9 mouse cellular contexts compared by ENCODE assay signal in the genomic region with DNA sequence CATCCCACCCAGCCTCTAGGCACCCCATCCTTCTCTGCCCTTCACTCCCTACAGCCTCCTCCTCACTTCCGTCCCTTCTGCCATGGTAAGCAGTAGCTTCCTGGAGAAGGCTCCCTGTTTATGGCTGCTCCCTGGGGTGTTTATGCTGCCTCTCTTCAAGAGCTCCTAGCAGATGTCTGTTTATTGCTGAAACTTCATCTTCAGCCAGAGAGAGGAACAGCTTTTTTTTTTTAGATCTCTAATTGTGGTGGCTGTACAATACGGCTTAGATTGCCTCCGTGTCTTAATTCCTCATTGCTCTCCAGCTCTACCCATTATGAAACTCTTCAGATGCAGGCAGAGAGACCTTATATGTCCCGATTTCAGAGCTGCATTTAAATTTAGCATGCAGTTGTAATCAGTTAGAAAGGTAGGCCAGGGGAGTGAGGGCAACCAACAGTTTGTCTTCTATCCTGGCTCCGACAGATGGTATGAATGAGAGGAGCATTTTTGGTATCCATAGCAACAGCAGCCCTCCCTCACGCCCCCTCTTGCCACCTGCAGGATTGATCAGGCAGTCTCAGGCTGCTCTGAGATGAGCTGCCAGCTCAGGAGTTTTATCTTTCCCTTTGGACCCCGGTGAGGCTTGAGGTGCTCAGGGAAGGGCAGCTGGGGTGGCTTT. TPM values are rescaled to one million over a fixed set of nuclear protein-coding genes. Genes with fewer than 3 reads are reported as not detected.
A peak's percentile ranks its signal among the peaks of the same experiment; 100 is the strongest.
DNase-seq lines count a peak whose midpoint lies in the region; ATAC-seq and TF ChIP-seq lines count a peak whose summit lies in the region.
"Had no signal": no experiment of that assay in that cellular context is flagged by ENCODE, and none has a peak within 500 bp of the region (broad histone marks: within the 10 kb centered on the region; RNA-seq: fewer than 3 reads in every experiment).

No protein-coding gene starts in this region.

- intact Hi-C loops in heart, adult 2 months (cut with DNase I): loop anchor here (2.0 kb wide), 1 partner anchor 47 kb away; no protein-coding TSS in a partner anchor

- no peak for ATAC-seq in embryonic facial prominence, embryonic 13.5 days (ENCODE audit: insufficient number of reproducible peaks, insufficient read depth, low FRiP score, low TSS enrichment, low read depth)
- ATAC-seq in intestine, postnatal 0 days: peak; percentile 37
- ATAC-seq in stomach, embryonic 16.5 days (ENCODE audit: insufficient read depth, low FRiP score): no peak
- ATAC-seq in inflammation-experienced regulatory T-cells, adult 6 months: no peak

- no peaks in the 10 kb centered on the region for H3K9me3 ChIP-seq in embryonic facial prominence, embryonic 13.5 days
- no peaks in the 10 kb centered on the region for H3K9me3 ChIP-seq in intestine, postnatal 0 days (ENCODE audit: control insufficient read depth)
- no peaks in the 10 kb centered on the region for H3K9me3 ChIP-seq in stomach, embryonic 16.5 days (replicated peaks; ENCODE audit: control insufficient read depth, low read length)

- H3K4me1 ChIP-seq in heart, adult 2 months (ENCODE audit: control insufficient read depth, insufficient read depth, low read length): peaks cover 40% of the 10 kb centered on the region
- H3K4me1 ChIP-seq in embryonic facial prominence, embryonic 13.5 days: peaks cover 16% of the 10 kb centered on the region
- 0 out of 2 replicates have a peak, but pooled peaks cover 2% of the 10 kb centered on the region for H3K4me1 ChIP-seq in intestine, postnatal 0 days (replicated peaks; ENCODE audit: control insufficient read depth, insufficient read depth, low read length)
- H3K4me1 ChIP-seq in stomach, embryonic 16.5 days (ENCODE audit: control insufficient read depth, insufficient read depth, low read length): peaks cover 11% of the 10 kb centered on the region

- TF ChIP-seq CTCF in heart, adult 2 months (IDR thresholded peaks at IDR 0.05): no peak
- TF ChIP-seq CTCF in intestine, postnatal 0 days (IDR thresholded peaks at IDR 0.05; ENCODE audit: low read depth): no peak

- TF ChIP-seq EP300 in heart, adult 2 months (IDR thresholded peaks at IDR 0.05; ENCODE audit: insufficient read depth, low read depth, low read length): no peak

- WGBS in heart, adult 2 months: 30% methylated on average over 7 of the region's 7 CpGs
- 20% methylated on average over 7 of the region's 7 CpGs for WGBS in embryonic facial prominence, embryonic 13.5 days
- 29% methylated on average over 7 of the region's 7 CpGs for WGBS in intestine, postnatal 0 days
- 27% methylated on average over 7 of the region's 7 CpGs for WGBS in stomach, embryonic 16.5 days

- H3K4me3 ChIP-seq in heart, adult 2 months: no peak overlapping the region
- H3K4me3 ChIP-seq in embryonic facial prominence, embryonic 13.5 days: no peak overlapping the region
- no peak overlapping the region for H3K4me3 ChIP-seq in intestine, postnatal 0 days (ENCODE audit: low read depth, low read length)
- H3K4me3 ChIP-seq in stomach, embryonic 16.5 days (replicated peaks; ENCODE audit: low read length): no peak overlapping the region

- H3K79me2 ChIP-seq in heart, adult 2 months (replicated peaks; ENCODE audit: control insufficient read depth, insufficient read depth, low read length): peaks cover 5% of the 10 kb centered on the region; the same call in 1 of the 2 replicates

- peaks cover 22% of the 10 kb centered on the region for H3K36me3 ChIP-seq in heart, adult 2 months (ENCODE audit: control insufficient read depth, insufficient read depth, low read length)
- no peaks in the 10 kb centered on the region for H3K36me3 ChIP-seq in embryonic facial prominence, embryonic 13.5 days
- peaks cover 6% of the 10 kb centered on the region; the same call in 1 of the 2 replicates for H3K36me3 ChIP-seq in intestine, postnatal 0 days (ENCODE audit: control insufficient read depth, insufficient read depth)
- 0 out of 2 replicates have a peak, but pooled peaks cover 3% of the 10 kb centered on the region for H3K36me3 ChIP-seq in stomach, embryonic 16.5 days (ENCODE audit: control insufficient read depth, insufficient read depth, low read length)

- no peak for TF ChIP-seq POLR2A in heart, adult 2 months (IDR thresholded peaks at IDR 0.05; ENCODE audit: insufficient read depth, low read depth, low read length)

- H3K4me2 ChIP-seq in embryonic facial prominence, embryonic 13.5 days: no peak overlapping the region
- 0 out of 2 replicates have a peak overlapping the region, but pooled peaks have one; percentile 17 for H3K4me2 ChIP-seq in intestine, postnatal 0 days (replicated peaks; ENCODE audit: low read depth)
- no peak overlapping the region for H3K4me2 ChIP-seq in stomach, embryonic 16.5 days (ENCODE audit: low read depth, low read length)
- H3K4me2 ChIP-seq: lung, embryonic 14.5 days had no signal

- no peak for DNase-seq in heart, adult 2 months
- no peak for DNase-seq in heart, adult 18-20 months
- peak; percentile 68 for DNase-seq in mesoderm, embryonic 11.5 days (ENCODE audit: low read depth, low spot score)
- no peak for DNase-seq in urinary bladder, postnatal 14 days (ENCODE audit: low spot score)
- DNase-seq: lung, embryonic 14.5 days had no signal

- H3K9ac ChIP-seq in heart, adult 2 months (ENCODE audit: low read depth, low read length): 0 out of 2 replicates have a peak overlapping the region, but pooled peaks have one; percentile 33
- H3K9ac ChIP-seq in embryonic facial prominence, embryonic 13.5 days: no peak overlapping the region
- H3K9ac ChIP-seq in intestine, postnatal 0 days (ENCODE audit: low read depth, low read length): no peak overlapping the region
- H3K9ac ChIP-seq in stomach, embryonic 16.5 days (ENCODE audit: low read length): no peak overlapping the region
- H3K9ac ChIP-seq: lung, embryonic 14.5 days had no signal

- no peaks in the 10 kb centered on the region for H3K27me3 ChIP-seq in heart, adult 2 months (ENCODE audit: control insufficient read depth, insufficient read depth, low read length)
- peaks cover 9% of the 10 kb centered on the region for H3K27me3 ChIP-seq in embryonic facial prominence, embryonic 13.5 days
- H3K27me3 ChIP-seq in intestine, postnatal 0 days (replicated peaks; ENCODE audit: control insufficient read depth, insufficient read depth, low read length): no peaks in the 10 kb centered on the region
- no peaks in the 10 kb centered on the region for H3K27me3 ChIP-seq in stomach, embryonic 16.5 days (ENCODE audit: control insufficient read depth, insufficient read depth, low read length)

- H3K27ac ChIP-seq in heart, adult 2 months: peak overlapping the region; percentile 59
- peak overlapping the region; percentile 48; the same call in 1 of the 2 replicates for H3K27ac ChIP-seq in embryonic facial prominence, embryonic 13.5 days
- H3K27ac ChIP-seq in intestine, postnatal 0 days (ENCODE audit: low read depth, low read length): peak overlapping the region; percentile 35
- H3K27ac ChIP-seq in stomach, embryonic 16.5 days (ENCODE audit: low read length): peak overlapping the region; percentile 39

RNA-seq across cellular contexts. Expression of gene Mical2, which starts 7.8 kb away (rescaled TPM):
- total RNA-seq in heart, adult 2 months (2021): 10 to 100 TPM; 87.7 to 89.1 TPM
- 44.8 and 53.7 TPM in 2 replicates for polyA plus RNA-seq in heart, adult 2 months (2012; rRNA removed)
- 10 to 100 TPM; 80.4 to 85.1 TPM for total RNA-seq in heart, adult 18-20 months (2021)
- 4.3 and 5.4 TPM in 2 replicates for polyA plus RNA-seq in embryonic facial prominence, embryonic 13.5 days (2015; fragmentation: Nextera tagmentation; extraction: Ambion mirVana)
- polyA plus RNA-seq in intestine, postnatal 0 days (2015; fragmentation: Nextera tagmentation; extraction: Ambion mirVana): 13.0 and 13.6 TPM in 2 replicates
- polyA plus RNA-seq in stomach, embryonic 16.5 days (2015; fragmentation: Nextera tagmentation; extraction: Ambion mirVana): 13.2 and 15.5 TPM in 2 replicates
- 1 to 10 TPM; 1.5 to 5.7 (median 1.7) TPM for polyA plus RNA-seq in inflammation-experienced regulatory T-cells, adult 6 months (2017; shearing (Covaris generic))
